Mouse (Mus musculus) midbrain, embryonic 14.5 days (tissue): Measurements from ENCODE around the gene Mapk1ip1l. TPM values are rescaled to one million over a fixed set of nuclear protein-coding genes. Genes with fewer than 3 reads are reported as not detected.

ENCODE experiments used
- ATAC-seq: fragments of 200-750 bp; cut with Nextera tagmentation; 2 replicates; pipeline ENCODE4 v1.8.0; 2017; ENCODE audit warnings: moderate number of reproducible peaks, moderate library complexity; ENCODE audit not compliant: low FRiP score, low TSS enrichment
- DNase-seq: peaks from one replicate; pipeline ENCODE4 v3.0.0-alpha.2; 2015
- H3K27ac ChIP-seq: fragments of 300-500 bp; sonication (generic); replicated peaks from 2 replicates; pipeline ENCODE4 v1.5.1; 2014; ENCODE audit warnings: mild to moderate bottlenecking, low read depth, low read length, moderate library complexity
- H3K27me3 ChIP-seq: fragments of 300-500 bp; sonication (generic); 2 replicates; pipeline ENCODE4 v1.6.1; 2014; ENCODE audit warnings: low read length, control low read depth, mixed read lengths; ENCODE audit not compliant: control insufficient read depth, insufficient read depth
- H3K36me3 ChIP-seq: fragments of 300-500 bp; sonication (generic); 2 replicates; pipeline ENCODE4 v1.6.1; 2014; ENCODE audit warnings: low read length, control low read depth; ENCODE audit not compliant: control insufficient read depth, insufficient read depth
- H3K4me1 ChIP-seq: fragments of 300-500 bp; sonication (generic); 2 replicates; pipeline ENCODE4 v1.6.1; 2014; ENCODE audit warnings: mild to moderate bottlenecking, antibody characterized with exemption, low read length, control low read depth; ENCODE audit not compliant: control insufficient read depth, insufficient read depth
- H3K4me2 ChIP-seq: fragments of 300-500 bp; sonication (generic); 2 replicates; pipeline ENCODE4 v1.6.1; 2014; ENCODE audit warnings: mild to moderate bottlenecking, low read length, moderate library complexity
- H3K4me3 ChIP-seq: fragments of 300-500 bp; sonication (generic); replicated peaks from 2 replicates; pipeline ENCODE4 v1.5.1; 2014; ENCODE audit warnings: low read depth, low read length
- H3K9ac ChIP-seq: fragments of 300-500 bp; sonication (generic); replicated peaks from 2 replicates; pipeline ENCODE4 v1.6.1; 2014; ENCODE audit warnings: mild to moderate bottlenecking, low read length, moderate library complexity
- H3K9me3 ChIP-seq: fragments of 300-500 bp; sonication (generic); 2 replicates; pipeline ENCODE4 v1.6.1; 2016; ENCODE audit warnings: low read length, control low read depth, mixed read lengths; ENCODE audit not compliant: control insufficient read depth
- WGBS: fragments of 180-500 bp; shearing (Covaris S2); extraction: QIAGEN DNeasy Blood & Tissue Kit; methylation state at CpG from one replicate; pipeline ENCODE4 v1.1.7; 2014; 5-methylcytosine and 5-hydroxymethylcytosine counted together
- polyA plus RNA-seq: library from polyadenylated mRNA; unstranded; fragments of >200 nt; fragmentation: Nextera tagmentation; extraction: Ambion mirVana; gene quantifications from 2 replicates; pipeline ENCODE4 v1.2.1, GENCODE M21; 2014

Gene Mapk1ip1l
- polyA plus RNA-seq, 1 experiment from 2014 or later = 61.4 TPM

GRCm38 (mm10) chr14:47296232-47296631, 1.8 kb upstream of the Mapk1ip1l start:
- Histone ChIP-seq H3K9ac (no peak overlapping the region), H3K4me3 (no peak overlapping the region), H3K4me2 (no peak overlapping the region), H3K27ac (no peak overlapping the region), H3K4me1 (peaks cover 20% of the 10 kb centered on the region), H3K27me3 (no peaks in the 10 kb centered on the region), H3K36me3 (no peaks in the 10 kb centered on the region), H3K9me3 (no peaks in the 10 kb centered on the region)
- DNase-seq = no peak
- WGBS = 82% methylated on average over 2 of the region's 2 CpGs
- no peak for ATAC-seq

GRCm38 (mm10) chr14:47298408-47298792, 334 bp downstream of the Mapk1ip1l start:
- no peaks in the 10 kb centered on the region for H3K36me3 ChIP-seq
- no peaks in the 10 kb centered on the region for H3K9me3 ChIP-seq
- peaks cover 20% of the 10 kb centered on the region for H3K4me1 ChIP-seq
- peak; percentile 87 for ATAC-seq
- H3K4me3 ChIP-seq = peak overlapping the region; percentile 92
- peak overlapping the region; percentile 97 for H3K27ac ChIP-seq
- peak overlapping the region; percentile 91 for H3K4me2 ChIP-seq
- H3K9ac ChIP-seq = peak overlapping the region; percentile 99
- DNase-seq = peak; percentile 79
- no peaks in the 10 kb centered on the region for H3K27me3 ChIP-seq
- under 1% methylated on average over 37 of the region's 38 CpGs for WGBS

- H3K4me3 ChIP-seq = peak overlapping the region; percentile 92
- H3K4me2 ChIP-seq = peak overlapping the region; percentile 91
- peak overlapping the region; percentile 97 for H3K27ac ChIP-seq
- peaks cover 20% of the 10 kb centered on the region for H3K4me1 ChIP-seq
- H3K27me3 ChIP-seq = no peaks in the 10 kb centered on the region
- peak overlapping the region; percentile 99 for H3K9ac ChIP-seq
- H3K9me3 ChIP-seq = no peaks in the 10 kb centered on the region
- H3K36me3 ChIP-seq = no peaks in the 10 kb centered on the region
- under 1% methylated on average over 15 of the region's 15 CpGs for WGBS
- DNase-seq (peak; percentile 60), ATAC-seq (peak; percentile 31; the same call in 1 of the 2 replicates)
Measured at GRCm38 (mm10) chr14:47298819-47299261, 774 bp downstream of the Mapk1ip1l start.

- H3K27ac ChIP-seq = no peak overlapping the region
- 91% methylated on average over 14 of the region's 14 CpGs for WGBS
- ATAC-seq (no peak), DNase-seq (no peak)
- no peak overlapping the region for H3K4me2 ChIP-seq
- H3K4me3 ChIP-seq = no peak overlapping the region
- no peaks in the 10 kb centered on the region for H3K9me3 ChIP-seq
- H3K4me1 ChIP-seq = peaks cover 16% of the 10 kb centered on the region
- H3K9ac ChIP-seq = no peak overlapping the region
- no peaks in the 10 kb centered on the region for H3K27me3 ChIP-seq
- H3K36me3 ChIP-seq = no peaks in the 10 kb centered on the region
Measured at GRCm38 (mm10) chr14:47302885-47303680, 5.0 kb downstream of the Mapk1ip1l start.

GRCm38 (mm10) chr14:47304814-47305405, 6.8 kb downstream of the Mapk1ip1l start:
- Histone ChIP-seq H3K4me1 (peaks cover 8% of the 10 kb centered on the region), H3K9me3 (no peaks in the 10 kb centered on the region), H3K27me3 (no peaks in the 10 kb centered on the region), H3K4me3 (no peak overlapping the region), H3K4me2 (no peak overlapping the region), H3K27ac (no peak overlapping the region), H3K36me3 (peaks cover 12% of the 10 kb centered on the region), H3K9ac (no peak overlapping the region)
- WGBS = 95% methylated on average over 6 of the region's 6 CpGs
- no peak for ATAC-seq
- DNase-seq = no peak

GRCm38 (mm10) chr14:47305933-47306332, 7.9 kb downstream of the Mapk1ip1l start:
- Histone ChIP-seq H3K27ac (no peak overlapping the region), H3K9me3 (no peaks in the 10 kb centered on the region), H3K9ac (no peak overlapping the region), H3K4me2 (no peak overlapping the region), H3K4me1 (no peaks in the 10 kb centered on the region), H3K36me3 (peaks cover 22% of the 10 kb centered on the region), H3K4me3 (no peak overlapping the region), H3K27me3 (no peaks in the 10 kb centered on the region)
- WGBS = 90% methylated on average over 4 of the region's 4 CpGs
- ATAC-seq (no peak), DNase-seq (no peak)

GRCm38 (mm10) chr14:47307669-47308068, 9.6 kb downstream of the Mapk1ip1l start:
- Histone ChIP-seq H3K9ac (no peak overlapping the region), H3K4me2 (no peak overlapping the region), H3K9me3 (no peaks in the 10 kb centered on the region), H3K4me1 (no peaks in the 10 kb centered on the region), H3K27ac (no peak overlapping the region), H3K4me3 (no peak overlapping the region), H3K36me3 (peaks cover 38% of the 10 kb centered on the region), H3K27me3 (no peaks in the 10 kb centered on the region)
- WGBS = 92% methylated on average over 3 of the region's 3 CpGs
- ATAC-seq (no peak), DNase-seq (no peak)

- DNase-seq (no peak), ATAC-seq (no peak)
- WGBS = 97% methylated on average over 1 of the region's 1 CpGs
- H3K27ac ChIP-seq = no peak overlapping the region
- H3K4me1 ChIP-seq = no peaks in the 10 kb centered on the region
- H3K9me3 ChIP-seq = no peaks in the 10 kb centered on the region
- H3K27me3 ChIP-seq = no peaks in the 10 kb centered on the region
- no peak overlapping the region for H3K9ac ChIP-seq
- peaks cover 50% of the 10 kb centered on the region for H3K36me3 ChIP-seq
- H3K4me2 ChIP-seq = no peak overlapping the region
- H3K4me3 ChIP-seq = no peak overlapping the region
Measured at GRCm38 (mm10) chr14:47309061-47309460, 11.0 kb downstream of the Mapk1ip1l start.
